ENCODE assay signal across 8 mouse cellular contexts in genomic region chr12:111537796-111538291, GRCm38 (mm10). TPM values are rescaled to one million over a fixed set of nuclear protein-coding genes. Genes with fewer than 3 reads are reported as not detected.
DNase-seq lines count a peak whose midpoint lies in the region; ATAC-seq lines count a peak whose summit lies in the region.

Gene Eif5 (plus strand): TSS chr12:111538016.

- H3K9me3 ChIP-seq in hindbrain, embryonic 16.5 days (ENCODE audit: control insufficient read depth, low read length): no peaks in the 10 kb centered on the region

- ATAC-seq in hindbrain, embryonic 16.5 days: peak; percentile 99

- H3K4me2 ChIP-seq in hindbrain, embryonic 16.5 days (ENCODE audit: low read length): peak within 1 kb of the TSS; percentile 74

- H3K4me3 ChIP-seq in hindbrain, embryonic 16.5 days (ENCODE audit: low read length): peak within 1 kb of the TSS; percentile 86
- peak within 1 kb of the TSS; percentile 73 for H3K4me3 ChIP-seq in macrophage (ENCODE audit: inconsistent target)

- no peaks in the 10 kb centered on the region for H3K27me3 ChIP-seq in hindbrain, embryonic 16.5 days (replicated peaks; ENCODE audit: control insufficient read depth, insufficient read depth, low read length)

- 0% methylated on average over 44 of the region's 47 CpGs for WGBS in hindbrain, embryonic 16.5 days
- WGBS in macrophage (ENCODE audit: missing documents): under 1% methylated on average over 44 of the region's 47 CpGs

- peaks cover 42% of the 10 kb centered on the region for H3K79me2 ChIP-seq in macrophage (ENCODE audit: inconsistent target)

- DNase-seq in WW6 (ENCODE audit: low read depth, low spot score): peak; percentile 98
- DNase-seq in cerebellum, postnatal 4 days (ENCODE audit: low spot score in 2 of 2): peak; percentile 99 to 100
- peak; percentile 100 for DNase-seq in gastrocnemius, adult 18-20 months (ENCODE audit: low spot score)
- DNase-seq in left cerebral cortex, adult 18-20 months (ENCODE audit: low spot score in 2 of 2): peak; percentile 99 to 100
- peak; percentile 99 for DNase-seq in right cerebral cortex, adult 18-20 months
- peak; percentile 99 for DNase-seq in urinary bladder, postnatal 10 days (ENCODE audit: low spot score)

- peaks cover 28% of the 10 kb centered on the region for H3K4me1 ChIP-seq in hindbrain, embryonic 16.5 days (ENCODE audit: control insufficient read depth, insufficient read depth, low read depth, low read length)

- peak within 1 kb of the TSS; percentile 99 for H3K9ac ChIP-seq in hindbrain, embryonic 16.5 days (ENCODE audit: low read depth, low read length)

- H3K27ac ChIP-seq in hindbrain, embryonic 16.5 days (ENCODE audit: low read depth, low read length): peak within 1 kb of the TSS; percentile 99
- H3K27ac ChIP-seq in macrophage: peak within 1 kb of the TSS; percentile 79

- H3K36me3 ChIP-seq in hindbrain, embryonic 16.5 days (ENCODE audit: control insufficient read depth, insufficient read depth, low read length): peaks cover 19% of the 10 kb centered on the region
- H3K36me3 ChIP-seq in macrophage (ENCODE audit: inconsistent target): peaks cover 37% of the 10 kb centered on the region

RNA-seq across cellular contexts. Expression of gene Eif5, which starts in this region (rescaled TPM):
- total RNA-seq in gastrocnemius, adult 18-20 months (2021): 100 to 1,000 TPM; 160 to 165 TPM
- 482 and 486 TPM in 2 replicates for polyA plus RNA-seq in hindbrain, embryonic 16.5 days (2015; fragmentation: Nextera tagmentation; extraction: Ambion mirVana)
- total RNA-seq in left cerebral cortex, adult 18-20 months (2021): 100 to 1,000 TPM; 247 to 250 TPM
- 100 to 1,000 TPM; 230 to 869 (median 471) TPM for total RNA-seq in macrophage (2018; cell fraction: chromatin; rRNA removed)
- total RNA-seq in macrophage (2018; cell fraction: cytosol; rRNA removed): 100 to 1,000 TPM; 113 to 172 (median 137) TPM
- total RNA-seq in macrophage (2018; cell fraction: nucleus; rRNA removed): 100 to 1,000 TPM; 203 to 899 (median 388) TPM
- polyA plus RNA-seq in macrophage (2018): 111 to 154 TPM (median 137 TPM) in 3 replicates

Comparison
In these comparisons a context has a peak if more than half of its experiments do, and no peak if none do; other contexts are left out.
1. Peak in every context shown above with its lines: DNase-seq, ATAC-seq, H3K4me3 ChIP-seq and H3K27ac ChIP-seq.